Mouse (Mus musculus): ENCODE data around the gene Jade1.
A peak's percentile ranks its signal among the peaks of the same experiment; 100 is the strongest.

The Jade1 gene

GRCm38 (mm10) chr3:41585548-41585947 lies 30.0 kb downstream of the Jade1 start:
- Histone ChIP-seq H3K9me3 (ENCODE audit: low read length) (no peaks in the 10 kb centered on the region), H3K4me1 (replicated peaks; ENCODE audit: low read depth, low read length) (peaks cover 99% of the 10 kb centered on the region), H3K36me3 (ENCODE audit: insufficient read depth, low read length) (peaks cover 100% of the 10 kb centered on the region), H3K27me3 (ENCODE audit: insufficient read depth, low read length) (no peaks in the 10 kb centered on the region), H3K4me3 (replicated peaks; ENCODE audit: low read length) (no peak overlapping the region)
- no peak for TF ChIP-seq NANOG (IDR thresholded peaks at IDR 0.05; ENCODE audit: borderline replicate concordance, low read length)
- no peak for TF ChIP-seq POU5F1 (IDR thresholded peaks at IDR 0.05; ENCODE audit: borderline replicate concordance, low read length)
- TF ChIP-seq CTCF (conservative IDR thresholded peaks at IDR 0.05; ENCODE audit: low read length) = no peak

DNA sequence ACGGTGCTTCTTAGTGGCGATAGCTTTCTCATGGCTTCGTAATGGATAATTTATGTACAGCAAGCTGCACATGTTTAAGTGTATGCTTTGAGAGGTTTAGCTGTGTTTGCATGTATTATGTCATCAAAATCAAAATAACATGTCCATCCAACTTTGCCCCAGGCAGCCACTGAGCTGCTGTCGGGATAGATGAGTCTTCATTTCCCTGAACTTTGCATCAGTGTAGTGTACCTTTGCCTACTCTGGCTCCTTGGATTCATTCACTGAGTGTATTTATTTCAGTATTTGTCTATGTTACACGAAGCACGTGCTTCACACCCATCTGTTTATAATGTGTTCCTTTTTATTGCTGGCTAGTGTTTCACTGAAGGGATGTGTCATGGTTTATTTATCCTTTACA lies 30.8 kb downstream of the Jade1 start:
- no peaks in the 10 kb centered on the region for H3K27me3 ChIP-seq (ENCODE audit: insufficient read depth, low read length)
- H3K9me3 ChIP-seq (ENCODE audit: low read length) = no peaks in the 10 kb centered on the region
- H3K4me1 ChIP-seq (replicated peaks; ENCODE audit: low read depth, low read length) = peaks cover 99% of the 10 kb centered on the region
- peaks cover 100% of the 10 kb centered on the region for H3K36me3 ChIP-seq (ENCODE audit: insufficient read depth, low read length)
- H3K4me3 ChIP-seq (replicated peaks; ENCODE audit: low read length) = peak overlapping the region; percentile 59; the same call in 1 of the 2 replicates
- no peak for TF ChIP-seq CTCF (conservative IDR thresholded peaks at IDR 0.05; ENCODE audit: low read length)
- no peak for TF ChIP-seq NANOG (IDR thresholded peaks at IDR 0.05; ENCODE audit: borderline replicate concordance, low read length)
- TF ChIP-seq POU5F1 (IDR thresholded peaks at IDR 0.05; ENCODE audit: borderline replicate concordance, low read length) = no peak

DNA sequence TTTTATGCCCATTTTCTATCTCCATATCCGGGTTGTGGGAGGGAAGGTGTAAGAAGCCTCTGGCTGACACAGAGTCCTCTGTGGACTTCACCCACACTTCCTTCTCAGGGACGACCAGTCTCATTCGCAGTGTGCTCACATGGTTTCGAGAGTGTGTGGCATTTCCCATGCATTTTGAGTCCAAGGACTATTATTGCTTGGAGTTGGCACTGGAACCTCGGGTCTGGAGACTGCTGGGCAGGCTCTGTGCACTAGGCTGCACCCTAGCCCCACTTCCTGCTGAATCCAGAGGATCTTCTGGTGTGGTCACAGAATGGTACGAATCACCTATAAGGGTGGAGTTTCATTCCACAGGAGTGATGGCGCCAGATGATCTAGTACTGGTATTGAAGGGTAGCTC lies 31.4 kb downstream of the Jade1 start:
- Histone ChIP-seq H3K4me3 (replicated peaks; ENCODE audit: low read length) (peak overlapping the region; percentile 59), H3K36me3 (ENCODE audit: insufficient read depth, low read length) (peaks cover 100% of the 10 kb centered on the region), H3K27me3 (ENCODE audit: insufficient read depth, low read length) (no peaks in the 10 kb centered on the region), H3K9me3 (ENCODE audit: low read length) (no peaks in the 10 kb centered on the region), H3K4me1 (replicated peaks; ENCODE audit: low read depth, low read length) (peaks cover 99% of the 10 kb centered on the region)
- TF ChIP-seq CTCF (conservative IDR thresholded peaks at IDR 0.05; ENCODE audit: low read length) = no peak
- TF ChIP-seq POU5F1 (IDR thresholded peaks at IDR 0.05; ENCODE audit: borderline replicate concordance, low read length) = no peak
- no peak for TF ChIP-seq NANOG (IDR thresholded peaks at IDR 0.05; ENCODE audit: borderline replicate concordance, low read length)

DNA sequence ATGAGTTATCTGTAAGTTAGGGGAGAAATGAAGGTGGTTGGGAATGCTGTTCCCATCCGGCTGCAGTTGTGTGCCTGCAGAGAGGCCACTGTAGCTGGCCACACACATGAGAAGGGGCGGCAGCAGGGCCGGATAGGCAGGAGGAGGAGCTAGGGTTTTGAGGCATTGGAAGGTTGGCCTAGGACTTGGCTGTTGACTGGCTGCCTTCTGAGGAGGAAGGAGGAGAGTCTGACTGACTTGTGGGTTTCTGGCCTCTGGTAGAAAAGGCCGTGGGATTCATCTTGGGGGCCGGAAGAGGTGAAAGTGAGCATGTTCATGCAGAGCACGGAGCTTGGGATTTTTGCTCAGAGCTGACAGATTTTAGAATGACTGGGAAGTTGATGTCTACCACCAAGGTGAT lies 32.1 kb downstream of the Jade1 start:
- TF ChIP-seq CTCF (conservative IDR thresholded peaks at IDR 0.05; ENCODE audit: low read length) (no peak), POU5F1 (IDR thresholded peaks at IDR 0.05; ENCODE audit: borderline replicate concordance, low read length) (no peak), NANOG (IDR thresholded peaks at IDR 0.05; ENCODE audit: borderline replicate concordance, low read length) (no peak)
- Histone ChIP-seq H3K36me3 (ENCODE audit: insufficient read depth, low read length) (peaks cover 100% of the 10 kb centered on the region), H3K4me1 (replicated peaks; ENCODE audit: low read depth, low read length) (peaks cover 99% of the 10 kb centered on the region)

DNA sequence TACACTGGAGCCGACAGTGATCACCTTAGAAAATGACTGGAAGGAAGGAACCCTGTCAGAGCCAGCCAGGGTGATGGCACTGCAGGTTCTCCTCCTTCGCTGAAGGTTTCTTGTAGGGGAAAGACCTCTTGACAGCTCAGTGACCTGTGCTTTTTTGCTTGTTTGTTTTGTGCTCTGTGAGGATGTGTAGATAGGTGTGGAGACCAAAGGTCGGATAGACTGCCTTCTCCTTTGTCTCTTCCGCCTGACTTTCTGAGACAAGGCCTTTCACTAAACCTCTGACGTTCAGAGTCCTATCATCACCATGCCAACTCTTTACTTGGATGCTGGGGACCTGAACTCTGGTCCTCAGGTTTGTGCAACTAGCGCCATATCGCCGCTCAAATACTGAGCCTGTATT lies 33.0 kb downstream of the Jade1 start:
- Histone ChIP-seq H3K27me3 (ENCODE audit: insufficient read depth, low read length) (no peaks in the 10 kb centered on the region), H3K9me3 (ENCODE audit: low read length) (no peaks in the 10 kb centered on the region), H3K4me3 (replicated peaks; ENCODE audit: low read length) (peak overlapping the region; percentile 59), H3K36me3 (ENCODE audit: insufficient read depth, low read length) (peaks cover 100% of the 10 kb centered on the region), H3K4me1 (replicated peaks; ENCODE audit: low read depth, low read length) (peaks cover 99% of the 10 kb centered on the region)
- TF ChIP-seq NANOG (IDR thresholded peaks at IDR 0.05; ENCODE audit: borderline replicate concordance, low read length) (no peak), CTCF (conservative IDR thresholded peaks at IDR 0.05; ENCODE audit: low read length) (no peak), POU5F1 (IDR thresholded peaks at IDR 0.05; ENCODE audit: borderline replicate concordance, low read length) (no peak)

More for the DNA sequence above, 32.1 kb downstream of the Jade1 start:
- Histone ChIP-seq H3K4me3 (replicated peaks; ENCODE audit: low read length) (peak overlapping the region; percentile 59), H3K9me3 (ENCODE audit: low read length) (no peaks in the 10 kb centered on the region), H3K27me3 (ENCODE audit: insufficient read depth, low read length) (no peaks in the 10 kb centered on the region)

GRCm38 (mm10) chr3:41589246-41589914 lies 33.8 kb downstream of the Jade1 start:
- Histone ChIP-seq H3K9me3 (ENCODE audit: low read length) (no peaks in the 10 kb centered on the region), H3K27me3 (ENCODE audit: insufficient read depth, low read length) (no peaks in the 10 kb centered on the region), H3K36me3 (ENCODE audit: insufficient read depth, low read length) (peaks cover 100% of the 10 kb centered on the region), H3K4me1 (replicated peaks; ENCODE audit: low read depth, low read length) (peaks cover 99% of the 10 kb centered on the region), H3K4me3 (replicated peaks; ENCODE audit: low read length) (peak overlapping the region; percentile 7; the same call in 1 of the 2 replicates)
- TF ChIP-seq NANOG (IDR thresholded peaks at IDR 0.05; ENCODE audit: borderline replicate concordance, low read length) = no peak
- TF ChIP-seq POU5F1 (IDR thresholded peaks at IDR 0.05; ENCODE audit: borderline replicate concordance, low read length) = no peak
- TF ChIP-seq CTCF (conservative IDR thresholded peaks at IDR 0.05; ENCODE audit: low read length) = no peak

- Histone ChIP-seq H3K27me3 (ENCODE audit: insufficient read depth, low read length) (no peaks in the 10 kb centered on the region), H3K4me3 (replicated peaks; ENCODE audit: low read length) (0 out of 2 replicates have a peak overlapping the region, but pooled peaks have one; percentile 7), H3K9me3 (ENCODE audit: low read length) (no peaks in the 10 kb centered on the region), H3K4me1 (replicated peaks; ENCODE audit: low read depth, low read length) (peaks cover 100% of the 10 kb centered on the region), H3K36me3 (ENCODE audit: insufficient read depth, low read length) (peaks cover 100% of the 10 kb centered on the region)
- no peak for TF ChIP-seq NANOG (IDR thresholded peaks at IDR 0.05; ENCODE audit: borderline replicate concordance, low read length)
- TF ChIP-seq CTCF (conservative IDR thresholded peaks at IDR 0.05; ENCODE audit: low read length) = no peak
- TF ChIP-seq POU5F1 (IDR thresholded peaks at IDR 0.05; ENCODE audit: borderline replicate concordance, low read length) = no peak
Measured at GRCm38 (mm10) chr3:41589988-41590387, 34.5 kb downstream of the Jade1 start.

DNA sequence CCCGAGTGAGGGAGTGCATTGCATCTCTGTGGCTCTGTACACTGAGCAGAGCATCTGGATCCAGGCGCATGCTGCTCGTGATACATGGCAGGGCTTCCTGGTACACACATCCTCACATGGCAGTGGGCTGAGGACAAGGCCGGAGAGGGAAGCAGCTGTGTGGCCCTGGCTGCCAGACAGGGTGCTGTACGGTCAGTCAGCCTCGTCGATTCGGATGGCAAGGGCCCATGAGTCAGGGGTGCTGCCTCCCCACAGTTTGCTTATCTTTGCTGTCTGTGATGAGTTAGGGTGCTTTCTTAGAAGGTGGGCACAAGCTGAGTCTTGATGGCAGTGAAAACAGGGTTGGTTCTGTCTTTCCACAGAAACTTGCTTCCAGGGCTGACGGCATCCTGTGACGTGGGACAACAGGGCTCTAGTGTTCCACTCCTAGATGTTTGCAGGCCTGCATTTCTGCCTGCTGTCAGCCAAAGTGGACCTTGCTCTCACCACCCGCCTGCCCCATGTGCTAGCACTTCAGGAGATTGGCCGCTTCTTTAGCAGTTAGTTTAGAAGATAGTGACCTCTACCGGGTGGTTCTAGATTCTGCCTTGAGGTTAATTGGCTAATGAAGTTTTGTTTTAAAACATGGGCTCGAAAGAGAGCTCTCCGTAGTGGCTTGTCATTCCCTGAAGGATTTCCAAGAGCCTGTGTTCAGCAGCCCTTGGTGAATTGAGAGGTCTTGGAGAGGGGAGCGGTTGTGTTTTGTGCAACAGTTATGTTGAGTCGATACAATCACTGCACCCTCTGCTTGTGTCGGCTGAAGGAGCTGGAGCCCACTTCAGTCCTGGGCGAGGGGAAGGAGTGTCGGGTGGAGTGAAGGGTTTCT lies 35.4 kb downstream of the Jade1 start:
- no peak for TF ChIP-seq NANOG (IDR thresholded peaks at IDR 0.05; ENCODE audit: borderline replicate concordance, low read length)
- Histone ChIP-seq H3K4me1 (replicated peaks; ENCODE audit: low read depth, low read length) (peaks cover 100% of the 10 kb centered on the region), H3K36me3 (ENCODE audit: insufficient read depth, low read length) (peaks cover 100% of the 10 kb centered on the region), H3K27me3 (ENCODE audit: insufficient read depth, low read length) (no peaks in the 10 kb centered on the region), H3K4me3 (replicated peaks; ENCODE audit: low read length) (peak overlapping the region; percentile 10; the same call in 1 of the 2 replicates), H3K9me3 (ENCODE audit: low read length) (no peaks in the 10 kb centered on the region)

Data from E14TG2a.4 (cell line).